Mouse (Mus musculus): ENCODE measurements at regions not wholly inside any gene's neighbourhood (a gene's known extent, or its start where the extent isn't known, plus 50 kb on each side); places are given as distances from the start of the nearest gene placed in this dataset.

- no peak for DNase-seq
These were observed 264.9 kb downstream of the Bcl11a start for GRCm38 (mm10) chr11:24342732-24343131.

GRCm38 (mm10) chr11:24347225-24347624, 269.4 kb downstream of the Bcl11a start:
- DNase-seq, result no peak

- DNase-seq, result no peak
These were observed 270.9 kb downstream of the Bcl11a start for GRCm38 (mm10) chr11:24348741-24349140.

- no peak for DNase-seq
These were observed 272.2 kb downstream of the Bcl11a start for GRCm38 (mm10) chr11:24349967-24350643.

DNA sequence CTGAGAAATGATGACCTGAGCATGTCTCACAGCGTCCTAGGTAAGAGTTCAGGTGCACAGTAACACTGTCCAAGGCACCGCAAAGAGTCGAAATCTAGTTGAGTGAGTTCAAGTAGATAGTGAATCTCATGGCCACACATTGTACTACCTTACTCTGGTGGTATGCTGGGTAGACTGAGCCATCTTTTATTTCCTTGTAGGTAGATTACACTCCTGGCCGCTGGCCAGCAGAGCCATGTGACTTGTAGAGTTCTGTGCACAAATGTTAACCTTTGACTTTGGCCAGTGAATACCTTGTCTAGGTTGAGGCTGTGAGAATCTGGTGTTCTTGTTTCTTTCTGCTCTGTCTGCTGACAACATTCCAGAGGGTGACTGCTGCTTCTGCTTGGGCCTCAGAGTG, 273.0 kb downstream of the Bcl11a start:
- DNase-seq, result no peak

GRCm38 (mm10) chr11:24352071-24352470, 274.2 kb downstream of the Bcl11a start:
- DNase-seq, result no peak

- no peak for DNase-seq
These were observed 275.2 kb downstream of the Bcl11a start for GRCm38 (mm10) chr11:24353056-24353455.

GRCm38 (mm10) chr11:24357388-24357787, 279.5 kb downstream of the Bcl11a start:
- DNase-seq, result no peak

- no peak for DNase-seq
These were observed 281.2 kb downstream of the Bcl11a start for GRCm38 (mm10) chr11:24359086-24359485.

DNA sequence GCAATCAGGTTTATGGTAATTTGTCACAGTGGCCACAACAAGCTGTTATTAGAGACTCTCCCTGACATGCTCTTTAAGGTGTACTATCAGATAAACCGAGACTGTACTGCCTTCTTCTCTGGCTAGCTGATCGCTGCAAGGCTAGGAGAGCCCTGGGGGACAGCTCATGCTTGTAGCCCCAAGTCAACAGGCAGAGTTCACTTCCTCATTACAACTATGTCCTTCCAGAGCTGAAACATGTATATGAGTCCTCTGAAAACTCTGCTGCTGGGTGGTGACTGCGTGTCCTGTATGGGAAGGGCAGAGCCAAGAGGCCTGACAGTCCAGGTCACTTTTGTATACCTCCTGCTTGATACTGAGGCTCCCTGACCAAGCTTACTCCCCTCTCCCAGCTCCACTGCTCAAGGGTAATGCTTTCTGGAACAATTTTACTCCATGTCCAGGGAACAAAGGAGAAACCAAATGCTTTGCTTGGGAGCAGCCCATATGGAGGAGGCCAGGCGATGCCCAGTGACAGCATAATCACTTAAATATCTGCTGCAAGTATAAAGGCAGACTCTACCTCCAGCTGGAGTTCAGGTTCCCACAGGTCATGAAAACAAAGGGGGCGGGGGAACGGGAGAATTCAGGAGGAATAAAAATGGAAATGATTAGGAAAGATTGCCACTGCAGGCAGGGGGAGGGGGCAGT, 284.3 kb downstream of the Bcl11a start:
- DNase-seq, result no peak

DNA sequence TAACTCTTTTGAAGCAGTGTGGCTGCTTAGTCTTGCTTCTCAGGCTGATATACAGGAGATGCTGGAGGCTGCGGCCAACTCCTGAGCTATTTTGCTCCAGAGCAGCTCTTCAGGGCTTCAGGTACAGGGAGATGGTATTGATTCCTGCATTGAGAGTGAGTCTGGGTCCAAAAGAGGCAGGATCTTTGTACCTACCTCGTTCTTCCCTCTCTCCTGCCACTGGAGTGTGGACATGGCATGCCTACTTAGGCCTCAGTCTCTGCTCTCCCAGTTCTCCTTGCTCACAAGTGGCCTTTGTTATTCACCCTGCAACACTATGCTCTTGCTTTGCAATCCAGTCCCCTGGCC, 284.8 kb downstream of the Bcl11a start:
- no peak for DNase-seq

GRCm38 (mm10) chr11:24363418-24364364, 285.8 kb downstream of the Bcl11a start:
- peak; percentile 41 for DNase-seq

GRCm38 (mm10) chr11:24370198-24370860, 292.5 kb downstream of the Bcl11a start:
- no peak for DNase-seq

GRCm38 (mm10) chr11:24370861-24371686, 293.2 kb downstream of the Bcl11a start:
- DNase-seq, result no peak

- DNase-seq, result no peak
These were observed 293.8 kb downstream of the Bcl11a start for GRCm38 (mm10) chr11:24371687-24371950.

DNA sequence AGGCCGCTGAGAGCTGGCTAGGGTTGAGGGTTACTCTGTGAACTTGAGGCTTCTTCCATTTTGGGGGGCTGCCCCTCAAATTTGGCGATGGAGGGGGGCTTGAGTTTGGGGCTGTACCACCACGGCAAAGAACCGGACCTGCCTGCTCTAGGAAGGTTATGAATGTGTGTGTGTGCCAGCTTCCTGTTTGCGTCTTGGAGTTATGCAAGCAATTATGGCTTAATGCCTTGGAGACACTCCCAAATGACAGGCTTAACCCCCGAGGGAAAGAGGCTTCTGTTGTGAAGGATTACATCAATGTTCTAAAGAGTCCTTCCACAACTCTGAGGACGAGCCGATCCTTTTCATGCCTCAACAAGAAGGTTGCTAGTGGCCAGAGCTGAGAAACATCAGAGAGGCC, 294.1 kb downstream of the Bcl11a start:
- DNase-seq, result no peak

DNA sequence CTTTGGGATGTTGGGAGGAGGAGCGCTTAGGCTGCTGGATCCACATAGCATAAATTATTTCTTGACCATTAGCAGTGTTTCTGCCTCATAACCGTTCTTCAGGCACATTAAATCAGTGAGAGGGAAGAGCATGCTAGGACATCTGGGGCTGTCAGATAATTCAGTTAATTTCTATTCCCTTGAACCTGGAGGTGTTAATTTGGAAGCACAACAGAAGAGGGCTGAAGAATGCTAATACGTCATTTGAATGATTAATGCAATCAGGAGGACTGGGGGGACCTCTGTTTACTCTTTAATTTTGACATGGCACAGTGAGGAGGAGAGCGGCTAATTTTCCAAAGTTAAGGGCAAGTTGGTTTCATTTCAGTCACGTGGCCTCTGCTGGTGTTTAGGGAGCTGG, 294.8 kb downstream of the Bcl11a start:
- no peak for DNase-seq

- no peak for DNase-seq
These were observed 295.4 kb downstream of the Bcl11a start for GRCm38 (mm10) chr11:24373301-24373700.

- no peak for DNase-seq
These were observed 299.7 kb downstream of the Bcl11a start for GRCm38 (mm10) chr11:24377530-24377929.

DNA sequence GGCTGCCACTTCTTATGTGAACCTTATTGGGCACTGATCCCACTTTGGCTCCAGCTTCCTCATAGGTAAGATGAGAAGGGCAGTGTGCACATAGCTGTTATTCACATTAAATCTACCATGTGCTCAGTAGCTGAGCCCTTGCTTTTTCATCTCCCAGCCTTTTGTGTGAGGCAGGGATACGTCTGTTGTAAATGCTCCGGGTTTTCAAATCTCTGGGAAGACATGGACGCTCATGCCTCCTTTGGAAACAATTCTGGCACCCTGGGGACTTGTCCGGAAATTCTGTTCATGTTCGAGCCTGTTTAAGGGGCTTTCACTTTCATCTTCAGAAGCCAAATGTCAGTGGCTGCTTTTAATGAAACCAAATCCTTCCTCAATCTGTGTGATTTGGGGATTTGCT, 312.7 kb downstream of the Bcl11a start:
- DNase-seq, result no peak

- no peak for DNase-seq
These were observed 313.5 kb downstream of the Bcl11a start for GRCm38 (mm10) chr11:24391385-24391784.

DNA sequence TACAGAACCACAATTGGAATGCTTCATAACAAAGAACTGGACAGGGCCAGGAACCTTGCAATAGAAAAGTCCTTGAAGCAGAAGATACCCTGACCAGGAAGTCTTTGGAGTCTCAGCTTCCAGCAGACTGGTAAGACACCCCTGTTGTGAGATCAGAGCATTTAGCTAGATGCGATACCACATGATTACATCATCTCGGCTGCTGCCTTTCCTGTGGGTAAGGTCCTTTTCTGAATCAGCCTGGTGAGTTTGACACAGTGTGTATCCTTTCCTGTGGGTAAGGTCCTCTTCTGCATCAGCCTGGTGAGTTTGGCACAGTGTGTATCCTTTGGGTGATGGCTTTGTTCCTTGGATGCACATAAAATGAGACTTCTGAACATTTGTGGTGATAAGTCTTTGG, 317.6 kb downstream of the Bcl11a start:
- no peak for DNase-seq

All from right cerebral cortex, postnatal 25 days (tissue).